In genomic region chr2:156143953-156144724, GRCm38 (mm10) we compare ENCODE assay signal across 8 mouse cellular contexts. TPM values are rescaled to one million over a fixed set of nuclear protein-coding genes. Genes with fewer than 3 reads are reported as not detected.
A peak's percentile ranks its signal among the peaks of the same experiment; 100 is the strongest.
DNase-seq lines count a peak whose midpoint lies in the region; ATAC-seq and TF ChIP-seq lines count a peak whose summit lies in the region.

Romo1 (plus strand) TSS chr2:156144039.
Nfs1 (minus strand) TSS chr2:156144186.

- H3K36me3 ChIP-seq in hindbrain, embryonic 10.5 days: peaks cover 56% of the 10 kb centered on the region
- peaks cover 25% of the 10 kb centered on the region for H3K36me3 ChIP-seq in lung, postnatal 0 days (ENCODE audit: insufficient read depth, low read length)

- DNase-seq in MEL-GATA-1-ER (ENCODE audit: extremely low read depth, low read depth): peak; percentile 84
- peak; percentile 84 for DNase-seq in cerebellum, adult 8-10 months
- DNase-seq in hindbrain, embryonic 10.5 days (ENCODE audit: low spot score): peak; percentile 98
- DNase-seq in layer of hippocampus, adult 9-11 months: peak; percentile 92
- DNase-seq in lung, postnatal 0 days (ENCODE audit: low spot score): peak; percentile 97
- peak; percentile 90 for DNase-seq in ovary, postnatal 14 days (ENCODE audit: low spot score)
- DNase-seq in thymus, postnatal 14 days: peak; percentile 96

- H3K27ac ChIP-seq in hindbrain, embryonic 10.5 days: peak within 1 kb of the TSS; percentile 92
- peak within 1 kb of the TSS; percentile 88 for H3K27ac ChIP-seq in lung, postnatal 0 days (ENCODE audit: low read length)

- H3K4me3 ChIP-seq in hindbrain, embryonic 10.5 days: peak within 1 kb of the TSS; percentile 78
- H3K4me3 ChIP-seq in lung, postnatal 0 days (ENCODE audit: low read depth, low read length): peak within 1 kb of the TSS; percentile 68

- peaks cover 19% of the 10 kb centered on the region for H3K4me1 ChIP-seq in hindbrain, embryonic 10.5 days (replicated peaks)
- peaks cover 4% of the 10 kb centered on the region for H3K4me1 ChIP-seq in lung, postnatal 0 days (ENCODE audit: insufficient read depth, low read depth, low read length)

- H3K4me2 ChIP-seq in lung, postnatal 0 days (replicated peaks; ENCODE audit: low read depth, low read length): peak within 1 kb of the TSS; percentile 85

- H3K9ac ChIP-seq in lung, postnatal 0 days (replicated peaks; ENCODE audit: low read depth): peak within 1 kb of the TSS; percentile 87

- no peaks in the 10 kb centered on the region for H3K27me3 ChIP-seq in hindbrain, embryonic 10.5 days (ENCODE audit: insufficient read depth, poor library complexity, severe bottlenecking)
- no peaks in the 10 kb centered on the region for H3K27me3 ChIP-seq in lung, postnatal 0 days (replicated peaks; ENCODE audit: insufficient read depth, low read length)

- no peaks in the 10 kb centered on the region for H3K9me3 ChIP-seq in hindbrain, embryonic 10.5 days
- H3K9me3 ChIP-seq in lung, postnatal 0 days (ENCODE audit: low read length): no peaks in the 10 kb centered on the region

- peak; percentile 80 for TF ChIP-seq CTCF in lung, postnatal 0 days (IDR thresholded peaks at IDR 0.05)

- ATAC-seq in frontal cortex, adult (ENCODE audit: low TSS enrichment): peak; percentile 99
- peak; percentile 97 for ATAC-seq in lung, postnatal 0 days

- under 1% methylated on average over 70 of the region's 70 CpGs for WGBS in hindbrain, embryonic 10.5 days
- under 1% methylated on average over 57 of the region's 70 CpGs for WGBS in lung, postnatal 0 days

- TF ChIP-seq EP300 in lung, postnatal 0 days (IDR thresholded peaks at IDR 0.05): no peak

RNA-seq across cellular contexts. Expression of gene Romo1, which starts in this region (rescaled TPM):
- polyA plus RNA-seq in hindbrain, embryonic 10.5 days (2016; fragmentation: Nextera tagmentation; extraction: Ambion mirVana): 438 and 481 TPM in 2 replicates
- 316 and 344 TPM in 2 replicates for polyA plus RNA-seq in lung, postnatal 0 days (2015; fragmentation: Nextera tagmentation; extraction: Ambion mirVana)

RNA-seq across cellular contexts. Expression of gene Nfs1, which starts in this region (rescaled TPM):
- 41.6 and 43.5 TPM in 2 replicates for polyA plus RNA-seq in hindbrain, embryonic 10.5 days (2016; fragmentation: Nextera tagmentation; extraction: Ambion mirVana)
- 33.7 and 34.0 TPM in 2 replicates for polyA plus RNA-seq in lung, postnatal 0 days (2015; fragmentation: Nextera tagmentation; extraction: Ambion mirVana)

Comparison
In these comparisons a context has a peak if more than half of its experiments do, and no peak if none do; other contexts are left out.
1. Peak in every context shown above with its lines: DNase-seq, ATAC-seq, H3K4me3 ChIP-seq and H3K27ac ChIP-seq.